Mouse (Mus musculus): Measurements from ENCODE around the gene Hmgcl. TPM values are rescaled to one million over a fixed set of nuclear protein-coding genes. Genes with fewer than 3 reads are reported as not detected.

Gene Hmgcl
- polyA plus RNA-seq, 1 experiment from 2014 or later, result 232 TPM

DNA sequence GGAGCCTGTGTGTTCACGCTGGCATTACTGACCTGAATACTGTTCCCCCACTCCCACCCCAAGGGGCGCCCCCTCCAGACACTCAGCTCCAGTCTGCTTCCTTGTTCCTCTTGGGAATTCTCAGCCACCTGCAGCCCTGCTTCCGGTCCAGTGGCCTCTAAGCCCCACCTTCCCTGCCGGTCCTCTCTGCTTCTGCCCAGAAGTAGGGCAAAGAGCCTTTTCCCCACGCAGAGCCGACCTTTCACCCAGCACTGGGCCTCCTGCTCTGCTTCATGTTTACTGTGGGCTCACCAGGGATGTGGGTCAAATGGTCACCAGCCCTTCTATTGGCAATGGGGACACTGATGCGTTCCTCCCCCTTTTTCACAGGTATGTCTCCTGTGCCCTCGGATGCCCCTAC is 12.1 kb downstream of the Hmgcl start:
- peak; percentile 39 for TF ChIP-seq CTCF (IDR thresholded peaks at IDR 0.05; ENCODE audit: low read depth)
- peak overlapping the region; percentile 90 for H3K27ac ChIP-seq (ENCODE audit: low read depth, low read length)
- no peaks in the 10 kb centered on the region for H3K27me3 ChIP-seq (replicated peaks; ENCODE audit: control insufficient read depth, insufficient read depth, low read length)
- no peaks in the 10 kb centered on the region for H3K9me3 ChIP-seq (ENCODE audit: control insufficient read depth)
- H3K4me2 ChIP-seq (replicated peaks; ENCODE audit: low read depth), result peak overlapping the region; percentile 56
- peak overlapping the region; percentile 9; the same call in 1 of the 2 replicates for H3K4me3 ChIP-seq (ENCODE audit: low read depth, low read length)
- 27% methylated on average over 8 of the region's 8 CpGs for WGBS
- H3K36me3 ChIP-seq (ENCODE audit: control insufficient read depth, insufficient read depth), result peaks cover 55% of the 10 kb centered on the region
- peak; percentile 87 for ATAC-seq
- peak overlapping the region; percentile 22; the same call in 1 of the 2 replicates for H3K9ac ChIP-seq (ENCODE audit: low read depth, low read length)
- 0 out of 2 replicates have a peak, but pooled peaks cover 4% of the 10 kb centered on the region for H3K4me1 ChIP-seq (replicated peaks; ENCODE audit: control insufficient read depth, insufficient read depth, low read length)

DNA sequence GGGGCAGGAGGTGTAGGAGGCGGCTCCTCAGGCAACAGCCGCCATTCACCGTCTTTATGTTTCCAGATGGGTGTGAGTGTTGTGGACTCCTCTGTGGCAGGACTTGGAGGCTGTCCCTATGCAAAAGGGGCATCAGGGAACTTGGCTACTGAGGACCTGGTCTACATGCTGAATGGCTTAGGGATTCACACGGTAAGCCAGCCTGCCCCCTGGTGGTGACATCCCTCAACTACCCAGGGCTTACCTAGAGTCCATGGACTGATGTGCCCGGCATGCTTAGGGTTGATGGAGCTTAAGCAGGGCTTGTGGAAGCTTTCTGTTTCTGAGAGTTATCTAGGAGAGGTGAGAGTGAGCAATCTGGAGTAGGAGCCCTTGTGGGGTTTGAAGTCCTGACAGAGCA is 14.5 kb downstream of the Hmgcl start:
- Histone ChIP-seq H3K9ac (ENCODE audit: low read depth, low read length) (no peak overlapping the region), H3K27me3 (replicated peaks; ENCODE audit: control insufficient read depth, insufficient read depth, low read length) (no peaks in the 10 kb centered on the region), H3K36me3 (ENCODE audit: control insufficient read depth, insufficient read depth) (peaks cover 37% of the 10 kb centered on the region), H3K4me2 (replicated peaks; ENCODE audit: low read depth) (no peak overlapping the region), H3K9me3 (ENCODE audit: control insufficient read depth) (no peaks in the 10 kb centered on the region), H3K4me1 (replicated peaks; ENCODE audit: control insufficient read depth, insufficient read depth, low read length) (0 out of 2 replicates have a peak, but pooled peaks cover 4% of the 10 kb centered on the region), H3K27ac (ENCODE audit: low read depth, low read length) (no peak overlapping the region), H3K4me3 (ENCODE audit: low read depth, low read length) (no peak overlapping the region)
- no peak for ATAC-seq
- 28% methylated on average over 5 of the region's 5 CpGs for WGBS
- peak; percentile 97 for TF ChIP-seq CTCF (IDR thresholded peaks at IDR 0.05; ENCODE audit: low read depth)

DNA sequence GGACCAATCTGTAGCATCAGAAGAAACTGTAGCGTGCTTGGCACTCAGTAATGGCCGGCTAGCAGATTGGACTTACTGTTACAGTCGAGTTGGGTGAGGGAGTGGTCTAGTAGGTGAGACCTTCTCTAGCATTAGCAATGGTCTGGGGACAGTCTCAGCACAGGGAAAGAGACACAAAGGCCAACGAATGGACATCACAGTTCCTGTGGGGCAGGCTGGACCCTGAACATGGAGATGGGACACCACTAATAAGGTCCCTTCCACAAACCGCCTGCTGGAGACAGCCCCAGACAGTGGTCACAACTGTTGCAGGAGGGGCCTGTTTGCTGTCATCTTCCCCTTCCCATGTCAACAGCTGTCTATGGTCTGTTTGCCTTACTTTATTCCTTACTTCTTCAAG is 15.5 kb downstream of the Hmgcl start:
- H3K4me3 ChIP-seq (ENCODE audit: low read depth, low read length), result no peak overlapping the region
- peaks cover 37% of the 10 kb centered on the region for H3K36me3 ChIP-seq (ENCODE audit: control insufficient read depth, insufficient read depth)
- H3K9me3 ChIP-seq (ENCODE audit: control insufficient read depth), result no peaks in the 10 kb centered on the region
- H3K4me2 ChIP-seq (replicated peaks; ENCODE audit: low read depth), result no peak overlapping the region
- TF ChIP-seq CTCF (IDR thresholded peaks at IDR 0.05; ENCODE audit: low read depth), result no peak
- H3K27ac ChIP-seq (ENCODE audit: low read depth, low read length), result no peak overlapping the region
- no peak for ATAC-seq
- H3K4me1 ChIP-seq (replicated peaks; ENCODE audit: control insufficient read depth, insufficient read depth, low read length), result 0 out of 2 replicates have a peak, but pooled peaks cover 4% of the 10 kb centered on the region
- no peaks in the 10 kb centered on the region for H3K27me3 ChIP-seq (replicated peaks; ENCODE audit: control insufficient read depth, insufficient read depth, low read length)
- WGBS, result 90% methylated on average over 5 of the region's 5 CpGs
- H3K9ac ChIP-seq (ENCODE audit: low read depth, low read length), result no peak overlapping the region

DNA sequence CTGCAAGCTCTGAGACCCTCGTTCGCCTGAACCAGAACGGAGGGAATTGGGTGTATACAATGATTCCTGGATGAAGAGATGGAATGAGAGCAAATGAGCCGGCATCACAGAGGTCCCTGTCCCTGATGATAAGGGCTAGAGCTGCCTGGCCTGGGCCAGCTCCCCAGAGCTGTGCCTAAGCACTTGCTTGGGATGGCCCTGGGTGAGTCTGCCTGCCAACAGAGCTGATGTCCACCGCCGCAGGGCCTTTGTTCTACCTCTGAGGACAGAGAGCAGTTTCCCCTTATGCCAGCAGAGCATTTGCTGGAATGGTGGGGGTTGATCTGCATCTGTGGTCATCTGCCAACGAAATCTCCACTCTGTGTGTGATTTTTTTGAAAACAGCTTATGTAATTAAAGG is 15.9 kb downstream of the Hmgcl start:
- no peak for ATAC-seq
- no peak overlapping the region for H3K9ac ChIP-seq (ENCODE audit: low read depth, low read length)
- H3K4me3 ChIP-seq (ENCODE audit: low read depth, low read length), result no peak overlapping the region
- no peaks in the 10 kb centered on the region for H3K9me3 ChIP-seq (ENCODE audit: control insufficient read depth)
- WGBS, result 80% methylated on average over 7 of the region's 7 CpGs
- H3K4me1 ChIP-seq (replicated peaks; ENCODE audit: control insufficient read depth, insufficient read depth, low read length), result 0 out of 2 replicates have a peak, but pooled peaks cover 4% of the 10 kb centered on the region
- TF ChIP-seq CTCF (IDR thresholded peaks at IDR 0.05; ENCODE audit: low read depth), result no peak
- H3K27me3 ChIP-seq (replicated peaks; ENCODE audit: control insufficient read depth, insufficient read depth, low read length), result no peaks in the 10 kb centered on the region
- H3K36me3 ChIP-seq (ENCODE audit: control insufficient read depth, insufficient read depth), result peaks cover 41% of the 10 kb centered on the region
- H3K27ac ChIP-seq (ENCODE audit: low read depth, low read length), result no peak overlapping the region
- no peak overlapping the region for H3K4me2 ChIP-seq (replicated peaks; ENCODE audit: low read depth)

DNA sequence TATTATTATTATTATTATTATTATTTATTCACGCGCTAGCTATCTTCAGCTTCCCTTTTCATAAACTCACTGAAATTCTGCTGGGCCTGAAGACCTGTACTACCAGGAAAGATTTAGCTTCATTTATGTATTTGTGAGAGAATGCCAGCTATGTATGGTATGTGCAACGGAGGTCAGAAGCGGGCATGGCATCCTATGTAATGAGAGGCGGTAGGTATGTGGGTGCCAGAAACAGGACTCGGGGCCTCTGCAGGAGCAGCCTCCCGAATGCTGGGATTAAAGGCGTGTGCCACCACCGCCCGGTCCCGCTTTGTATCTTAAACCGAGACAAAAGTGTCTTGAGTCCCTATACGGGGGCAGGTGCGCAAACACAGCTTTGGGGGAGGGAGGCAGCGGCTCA is 16.7 kb downstream of the Hmgcl start:
- Histone ChIP-seq H3K4me1 (replicated peaks; ENCODE audit: control insufficient read depth, insufficient read depth, low read length) (0 out of 2 replicates have a peak, but pooled peaks cover 4% of the 10 kb centered on the region), H3K36me3 (ENCODE audit: control insufficient read depth, insufficient read depth) (peaks cover 49% of the 10 kb centered on the region), H3K9ac (ENCODE audit: low read depth, low read length) (peak overlapping the region; percentile 78), H3K4me2 (replicated peaks; ENCODE audit: low read depth) (peak overlapping the region; percentile 97), H3K9me3 (ENCODE audit: control insufficient read depth) (no peaks in the 10 kb centered on the region), H3K27me3 (replicated peaks; ENCODE audit: control insufficient read depth, insufficient read depth, low read length) (no peaks in the 10 kb centered on the region), H3K27ac (ENCODE audit: low read depth, low read length) (peak overlapping the region; percentile 89), H3K4me3 (ENCODE audit: low read depth, low read length) (peak overlapping the region; percentile 70)
- no peak for ATAC-seq
- no peak for TF ChIP-seq CTCF (IDR thresholded peaks at IDR 0.05; ENCODE audit: low read depth)
- 6% methylated on average over 15 of the region's 15 CpGs for WGBS

DNA sequence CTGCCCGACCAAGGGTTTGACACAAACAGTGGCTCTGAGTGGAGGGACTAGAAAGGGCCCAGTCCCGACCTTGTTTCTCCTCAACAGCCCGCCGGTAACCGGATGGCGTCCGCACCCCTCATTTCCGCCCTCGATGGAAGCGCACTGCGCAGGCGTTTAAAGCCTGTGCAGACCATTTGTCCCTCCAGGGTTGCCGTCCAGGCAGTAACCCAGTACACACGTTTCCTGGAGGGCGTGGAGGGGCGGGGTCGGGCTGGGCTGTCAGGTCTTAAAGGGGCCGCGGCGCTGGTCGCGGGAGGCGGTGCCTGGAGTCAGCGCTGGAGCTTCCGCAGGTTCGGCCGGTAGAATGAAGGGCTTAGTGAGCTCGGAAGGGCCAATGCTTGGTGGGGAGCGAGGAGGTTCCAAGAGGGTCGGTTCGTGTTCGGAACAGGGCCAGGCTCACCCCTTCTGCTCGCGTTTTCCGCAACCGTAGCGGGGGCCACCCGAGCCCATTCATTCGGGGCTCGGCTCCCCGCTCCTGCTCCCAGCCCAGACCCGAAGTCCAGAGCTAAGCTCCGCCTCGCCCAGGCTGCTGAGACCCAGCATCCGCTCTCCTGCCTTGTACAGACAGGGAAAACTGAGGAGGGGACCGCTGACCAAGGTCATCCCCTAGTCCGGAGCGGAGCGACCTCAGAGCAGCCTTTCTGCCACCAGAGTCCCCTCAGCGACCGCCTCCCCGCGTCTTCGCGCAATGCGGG is 17.4 kb downstream of the Hmgcl start, which contains the start of gene Gale:
Gale (plus strand) TSS at position 271 of the 737 bp plus-strand sequence.
- 0% methylated on average over 56 of the region's 56 CpGs for WGBS
- H3K4me2 ChIP-seq (replicated peaks; ENCODE audit: low read depth), result peak within 1 kb of the TSS; percentile 97
- no peaks in the 10 kb centered on the region for H3K27me3 ChIP-seq (replicated peaks; ENCODE audit: control insufficient read depth, insufficient read depth, low read length)
- ATAC-seq, result peak; percentile 79
- peaks cover 56% of the 10 kb centered on the region for H3K36me3 ChIP-seq (ENCODE audit: control insufficient read depth, insufficient read depth)
- H3K4me3 ChIP-seq (ENCODE audit: low read depth, low read length), result peak within 1 kb of the TSS; percentile 70
- no peaks in the 10 kb centered on the region for H3K9me3 ChIP-seq (ENCODE audit: control insufficient read depth)
- no peak for TF ChIP-seq CTCF (IDR thresholded peaks at IDR 0.05; ENCODE audit: low read depth)
- H3K9ac ChIP-seq (ENCODE audit: low read depth, low read length), result peak within 1 kb of the TSS; percentile 78
- peak within 1 kb of the TSS; percentile 89 for H3K27ac ChIP-seq (ENCODE audit: low read depth, low read length)
- H3K4me1 ChIP-seq (replicated peaks; ENCODE audit: control insufficient read depth, insufficient read depth, low read length), result 0 out of 2 replicates have a peak, but pooled peaks cover 4% of the 10 kb centered on the region
